Mouse (Mus musculus) CD8-positive naive resting alpha-beta T cell, adult 2 months (primary cell): ENCODE results near the gene Slc30a7.

Experiments used
- DNase-seq, 2 experiments: peaks; one replicate each; pipeline ENCODE4 v3.0.0; 2022; ENCODE audit warnings: low read depth in 2 of 2, low spot score in 2 of 2

Slc30a7 gene

GRCm38 (mm10) chr3:115992588-115992987 lies 14.6 kb downstream of the Slc30a7 start:
- no peak for DNase-seq

GRCm38 (mm10) chr3:115992103-115992502 lies 15.1 kb downstream of the Slc30a7 start:
- DNase-seq = no peak

DNA sequence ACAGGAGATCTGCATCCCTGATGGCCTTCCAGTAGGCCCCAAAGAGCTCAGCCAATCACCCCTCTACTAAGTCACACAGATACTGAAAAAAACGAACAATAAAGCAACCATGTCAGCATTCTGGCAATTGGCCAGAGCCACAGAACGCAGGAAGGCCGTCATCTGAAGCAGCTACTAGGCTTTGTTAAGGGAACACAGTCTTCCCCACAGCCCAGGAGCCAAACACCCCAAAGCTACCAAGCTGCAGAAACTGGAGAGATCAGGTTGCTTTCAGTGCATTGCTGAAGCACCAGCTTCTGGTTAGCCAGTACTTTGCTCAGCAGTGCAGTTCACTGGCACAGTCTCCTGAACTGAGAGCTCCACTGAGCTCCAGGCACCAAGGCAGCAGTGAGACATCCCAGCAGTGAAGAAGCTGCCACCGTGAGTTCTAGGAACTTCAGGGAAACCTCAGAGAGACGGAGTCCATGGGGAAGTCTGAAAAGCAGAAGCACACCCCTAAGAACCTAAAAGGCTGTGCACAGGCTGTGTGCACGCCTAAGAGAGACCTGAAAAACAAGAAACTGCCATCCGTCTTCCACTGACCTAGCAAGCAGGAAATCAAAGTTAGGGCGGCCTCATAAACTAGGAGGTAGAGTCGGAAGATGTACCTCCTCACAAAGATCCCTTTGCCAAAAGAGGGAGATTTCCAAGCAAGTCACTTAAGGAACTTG lies 21.9 kb downstream of the Slc30a7 start:
- DNase-seq = no peak

- DNase-seq = no peak
Measured at GRCm38 (mm10) chr3:115984653-115985052, 22.6 kb downstream of the Slc30a7 start.

- no peak for DNase-seq
Measured at GRCm38 (mm10) chr3:115983217-115983616, 24.0 kb downstream of the Slc30a7 start.

- peak in 1 of 2 experiments; percentile 54 for DNase-seq
Measured at GRCm38 (mm10) chr3:115979000-115979399, 28.2 kb downstream of the Slc30a7 start.

DNA sequence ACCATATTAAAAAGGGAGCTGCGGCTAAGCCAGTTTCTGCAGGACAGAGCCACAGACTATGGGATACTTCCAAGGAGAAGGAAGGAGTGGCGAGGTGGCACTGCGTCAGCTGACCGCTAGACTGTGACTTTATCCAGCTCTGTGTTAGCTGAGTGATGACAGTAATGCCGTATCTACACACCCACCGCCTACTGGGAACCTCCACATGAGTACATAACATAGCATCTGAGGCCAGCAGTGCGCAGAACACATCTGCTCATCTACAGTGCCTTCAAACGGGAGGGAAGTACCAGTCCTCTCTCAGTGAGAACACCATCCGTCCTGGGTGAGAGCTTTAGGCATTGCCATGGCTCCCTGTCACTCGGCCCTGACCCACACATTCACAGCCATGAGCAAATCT lies 32.2 kb downstream of the Slc30a7 start:
- DNase-seq = peak; percentile 45 to 58

DNA sequence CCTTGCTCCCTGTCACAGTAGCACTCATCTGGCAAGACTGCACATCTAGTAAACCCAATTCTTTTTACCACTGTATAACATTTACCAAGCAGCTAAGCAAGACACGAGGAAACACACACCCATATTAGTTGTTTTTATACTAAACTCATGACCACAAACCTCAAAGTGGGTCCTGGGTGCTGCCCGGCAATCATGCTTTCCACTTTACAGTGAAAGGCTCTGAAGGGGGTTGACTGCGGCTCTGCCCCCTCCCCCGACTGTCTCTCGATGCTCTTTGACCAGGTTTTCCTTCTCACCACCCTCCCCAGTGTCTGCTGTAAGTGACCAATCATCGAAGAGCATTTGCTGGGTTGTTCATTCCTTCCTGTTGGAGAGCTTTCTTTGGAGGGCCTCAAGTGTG lies 33.0 kb downstream of the Slc30a7 start:
- DNase-seq = peak; percentile 79 to 82

DNA sequence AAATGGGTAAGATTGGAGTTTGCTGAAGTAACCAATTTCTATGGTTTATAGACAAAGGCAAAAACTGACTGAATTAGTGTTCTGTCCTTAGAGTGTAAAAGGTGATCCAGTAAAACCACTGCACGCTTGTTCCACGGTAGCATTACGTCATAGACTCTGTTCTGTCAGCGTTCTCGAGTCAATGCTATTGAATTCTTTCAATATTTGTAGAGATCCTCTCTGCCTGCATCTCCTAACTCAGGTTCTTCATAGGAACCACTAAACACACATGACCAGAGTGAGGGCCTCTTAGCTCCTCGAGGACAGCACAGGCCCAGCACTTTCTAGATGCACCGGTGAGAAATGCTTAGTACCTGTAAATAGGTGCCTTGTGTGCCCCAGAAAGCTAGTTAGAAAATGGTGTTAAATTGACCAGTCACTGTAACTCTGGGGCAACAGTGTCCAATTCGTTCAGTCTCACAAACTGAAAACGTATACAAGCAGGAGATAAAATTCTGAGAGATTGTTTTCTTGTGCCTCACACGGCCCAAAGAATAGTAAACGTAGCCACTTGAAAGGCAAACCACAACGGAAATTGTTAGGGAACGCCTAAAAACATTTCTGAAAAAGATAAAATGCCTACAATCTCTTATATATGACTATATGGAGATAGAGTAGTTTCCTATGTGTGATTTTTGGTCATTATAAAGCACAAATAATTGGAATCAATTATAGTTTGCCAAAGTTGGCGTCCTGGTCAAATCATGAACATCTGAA lies 35.1 kb downstream of the Slc30a7 start:
- peak; percentile 45 to 64 for DNase-seq

DNA sequence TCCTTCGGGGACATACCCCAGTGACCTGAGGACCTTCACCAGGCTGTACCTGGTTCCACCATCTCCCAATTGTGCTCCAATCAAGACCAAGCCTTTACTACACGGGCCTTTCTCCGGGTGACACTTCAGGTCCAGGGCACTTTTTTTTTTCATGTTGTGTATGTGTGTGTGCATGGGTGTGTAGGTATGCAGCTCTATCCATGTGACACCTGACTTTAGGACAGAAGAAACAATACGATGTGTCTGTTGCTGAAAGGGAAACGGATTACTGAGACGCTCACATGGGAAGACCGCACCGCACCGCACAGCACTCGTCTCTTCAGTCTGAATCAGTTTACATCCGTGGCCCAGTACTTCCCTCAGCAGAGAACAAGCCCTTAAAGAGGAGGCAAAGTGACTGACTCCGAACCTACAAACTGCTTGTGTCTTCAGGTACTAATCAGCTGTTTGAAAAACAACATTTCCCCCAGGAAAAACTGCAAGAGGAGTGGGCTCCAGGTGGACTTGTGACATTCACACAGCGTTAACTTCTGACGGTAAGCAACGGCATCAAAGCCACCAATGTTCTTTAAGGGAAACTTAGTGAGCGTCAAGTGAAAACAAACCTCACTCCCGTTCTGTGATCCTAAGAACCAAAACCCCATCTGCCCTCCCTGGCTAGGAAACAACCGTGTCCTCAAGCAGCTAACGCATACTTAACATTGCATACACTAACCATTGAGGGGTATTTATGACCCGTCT lies 36.0 kb downstream of the Slc30a7 start:
- DNase-seq = peak; percentile 28 to 31

GRCm38 (mm10) chr3:115968745-115969530 lies 38.3 kb downstream of the Slc30a7 start:
- DNase-seq = no peak

- no peak for DNase-seq
Measured at GRCm38 (mm10) chr3:115964071-115964470, 43.1 kb downstream of the Slc30a7 start.

DNA sequence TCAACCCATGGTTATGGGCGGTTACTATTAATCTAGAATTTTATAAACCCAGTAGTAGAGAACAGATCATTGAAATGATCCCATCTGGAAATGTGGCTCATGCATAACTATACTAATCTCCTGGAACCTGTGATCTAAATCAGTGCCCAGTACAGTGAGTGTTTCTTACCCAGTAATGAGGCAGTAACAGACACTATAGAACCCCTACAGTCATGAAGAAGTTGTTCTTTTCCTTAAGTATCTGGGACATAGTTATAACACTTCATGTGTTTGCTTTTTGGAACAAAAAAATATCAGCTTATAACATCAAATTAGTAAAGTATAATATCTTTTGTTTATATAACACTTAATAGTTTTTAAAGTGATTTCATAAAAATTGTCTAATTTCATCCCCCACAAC lies 43.6 kb downstream of the Slc30a7 start:
- DNase-seq = no peak

DNA sequence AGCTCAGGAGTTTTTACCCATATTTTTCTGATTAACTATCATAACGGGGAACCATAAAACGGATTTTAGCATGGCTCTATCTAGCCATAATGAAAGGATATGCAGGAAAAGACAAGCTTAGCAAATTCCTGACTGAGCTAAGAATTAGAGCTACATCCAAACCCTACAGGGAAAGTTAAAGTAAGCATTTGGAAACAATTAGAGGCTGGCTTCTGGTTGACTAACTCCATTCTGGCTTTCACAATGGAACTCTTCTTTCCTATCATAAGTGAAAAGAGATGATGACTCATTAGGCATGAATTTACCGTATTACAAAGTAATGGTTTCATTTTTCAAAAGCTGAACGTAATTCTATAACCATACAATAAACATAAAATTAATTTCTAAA lies 45.2 kb downstream of the Slc30a7 start:
- DNase-seq = no peak

- no peak for DNase-seq
Measured at GRCm38 (mm10) chr3:115961311-115962027, 45.7 kb downstream of the Slc30a7 start.

DNA sequence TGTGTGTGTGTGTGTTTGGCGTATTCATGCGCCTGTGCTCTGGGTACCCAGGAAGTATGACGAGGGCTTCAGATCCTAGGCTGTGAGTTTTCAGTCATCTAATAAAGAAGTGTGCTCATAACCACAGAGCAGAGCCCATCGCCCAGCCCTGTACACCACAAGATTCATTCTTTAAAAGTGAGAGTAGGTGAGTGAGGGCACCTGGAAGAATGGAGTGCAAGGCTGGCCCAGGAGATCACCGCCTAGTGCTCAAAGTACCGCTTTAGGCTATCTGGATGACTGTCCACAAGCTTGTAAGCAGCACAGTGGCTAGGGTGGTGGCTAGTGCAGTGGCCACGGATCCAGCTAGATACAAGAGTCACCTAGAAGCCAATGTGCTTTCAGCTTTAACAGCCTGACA lies 50.0 kb downstream of the Slc30a7 start:
- DNase-seq = no peak

DNA sequence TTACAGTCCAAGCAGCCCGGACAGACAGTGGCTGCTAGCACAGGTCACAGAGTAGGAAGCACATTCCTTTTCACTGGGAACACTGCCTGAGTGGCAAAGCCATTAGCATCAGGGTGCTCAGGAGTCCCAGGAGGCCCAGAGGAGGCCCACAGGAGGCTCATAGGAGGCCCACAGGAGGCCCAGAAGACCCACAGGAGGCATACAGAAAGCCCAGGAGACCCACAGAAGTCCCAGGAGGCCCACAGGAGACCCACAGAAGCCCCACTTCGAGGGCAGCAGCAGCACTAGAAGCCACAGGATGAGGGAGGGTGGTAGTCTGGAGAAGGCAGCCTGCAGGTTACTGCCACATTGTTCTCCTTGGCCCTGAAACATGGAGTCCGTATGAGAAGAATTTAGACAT lies 54.1 kb downstream of the Slc30a7 start:
- no peak for DNase-seq

- DNase-seq = no peak
Measured at GRCm38 (mm10) chr3:115952356-115952755, 54.9 kb downstream of the Slc30a7 start.

GRCm38 (mm10) chr3:115951221-115951620 lies 56.0 kb downstream of the Slc30a7 start:
- DNase-seq = no peak
